Mouse (Mus musculus): ENCODE measurements around the gene Mob3b. TPM values are rescaled to one million over a fixed set of nuclear protein-coding genes. Genes with fewer than 3 reads are reported as not detected.

The Mob3b gene
- total RNA-seq, 2 experiments from 2014 or later: 2.8 to 4.0 TPM

GRCm38 (mm10) chr4:35086067-35086700 is 71.1 kb downstream of the Mob3b start:
- H3K27ac ChIP-seq: no peak overlapping the region
- intact Hi-C loops (cut with DNase I): no loop called here
- no peak for DNase-seq (ENCODE audit: extremely low spot score in 1 of 2, low spot score in 2 of 2)
- no peak overlapping the region for H3K4me3 ChIP-seq
- no peak for TF ChIP-seq CTCF (IDR thresholded peaks at IDR 0.05)

GRCm38 (mm10) chr4:35084060-35084459 is 73.2 kb downstream of the Mob3b start:
- DNase-seq (ENCODE audit: extremely low spot score in 1 of 2, low spot score in 2 of 2): no peak
- Histone ChIP-seq H3K27ac (no peak overlapping the region), H3K4me3 (no peak overlapping the region)
- no peak for TF ChIP-seq CTCF (IDR thresholded peaks at IDR 0.05)
- intact Hi-C loops (cut with DNase I): no loop called here

- Histone ChIP-seq H3K4me3 (no peak overlapping the region), H3K27ac (no peak overlapping the region)
- TF ChIP-seq CTCF (IDR thresholded peaks at IDR 0.05): no peak
- no peak for DNase-seq (ENCODE audit: extremely low spot score in 1 of 2, low spot score in 2 of 2)
- intact Hi-C loops (cut with DNase I): no loop called here
Measured at GRCm38 (mm10) chr4:35082476-35083114, 74.7 kb downstream of the Mob3b start.

- Histone ChIP-seq H3K4me3 (no peak overlapping the region), H3K27ac (no peak overlapping the region)
- no peak for DNase-seq (ENCODE audit: extremely low spot score in 1 of 2, low spot score in 2 of 2)
- intact Hi-C loops (cut with DNase I): no loop called here
- no peak for TF ChIP-seq CTCF (IDR thresholded peaks at IDR 0.05)
Measured at GRCm38 (mm10) chr4:35080285-35080684, 77.0 kb downstream of the Mob3b start.

GRCm38 (mm10) chr4:35068739-35069138 is 88.5 kb downstream of the Mob3b start:
- no peak for TF ChIP-seq CTCF (IDR thresholded peaks at IDR 0.05)
- no peak overlapping the region for H3K27ac ChIP-seq
- H3K4me3 ChIP-seq: no peak overlapping the region
- intact Hi-C loops (cut with DNase I): no loop called here
- DNase-seq (ENCODE audit: extremely low spot score in 1 of 2, low spot score in 2 of 2): no peak

GRCm38 (mm10) chr4:35066163-35066562 is 91.1 kb downstream of the Mob3b start:
- DNase-seq (ENCODE audit: extremely low spot score in 1 of 2, low spot score in 2 of 2): no peak
- intact Hi-C loops (cut with DNase I): no loop called here
- H3K27ac ChIP-seq: no peak overlapping the region
- TF ChIP-seq CTCF (IDR thresholded peaks at IDR 0.05): no peak
- no peak overlapping the region for H3K4me3 ChIP-seq

DNA sequence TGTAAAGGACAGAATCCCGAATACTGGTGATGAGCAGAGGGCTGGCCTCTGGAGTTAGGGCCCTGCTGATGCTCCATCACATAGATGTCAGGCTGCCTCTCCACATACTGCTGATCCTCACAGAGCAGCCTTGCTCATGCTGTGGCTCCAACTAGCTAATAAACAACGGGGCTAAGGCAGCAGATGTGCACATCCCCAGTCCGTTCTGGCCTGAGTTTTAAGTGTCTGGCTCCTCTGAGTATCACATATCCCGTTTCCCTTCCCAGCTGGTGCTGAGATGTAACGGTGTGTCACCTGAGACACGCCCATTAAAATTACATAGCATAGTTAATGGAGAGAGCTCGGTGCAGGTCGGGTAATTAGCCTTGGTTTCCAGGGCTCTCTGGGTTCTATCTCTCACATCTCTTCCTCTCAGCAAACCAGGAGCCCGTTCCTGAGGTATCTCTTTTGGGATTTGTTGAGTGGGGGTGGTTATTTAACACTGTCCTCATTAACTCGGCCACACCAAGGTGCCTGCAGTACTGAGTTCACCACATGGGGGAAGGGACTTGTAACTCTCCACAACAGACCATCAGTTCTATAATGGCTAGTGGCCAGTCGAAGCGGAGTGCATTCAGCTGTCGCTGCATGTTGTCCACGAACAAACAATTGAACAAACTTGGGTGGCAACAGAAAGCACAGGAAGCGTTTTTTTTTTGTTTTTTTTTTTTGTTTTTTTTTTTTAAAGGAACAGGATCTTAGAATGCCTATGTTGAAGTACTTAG is 92.0 kb downstream of the Mob3b start:
- intact Hi-C loops (cut with DNase I): no loop called here
- no peak overlapping the region for H3K4me3 ChIP-seq
- no peak overlapping the region for H3K27ac ChIP-seq
- no peak for DNase-seq (ENCODE audit: extremely low spot score in 1 of 2, low spot score in 2 of 2)
- peak; percentile 28 for TF ChIP-seq CTCF (IDR thresholded peaks at IDR 0.05)

DNA sequence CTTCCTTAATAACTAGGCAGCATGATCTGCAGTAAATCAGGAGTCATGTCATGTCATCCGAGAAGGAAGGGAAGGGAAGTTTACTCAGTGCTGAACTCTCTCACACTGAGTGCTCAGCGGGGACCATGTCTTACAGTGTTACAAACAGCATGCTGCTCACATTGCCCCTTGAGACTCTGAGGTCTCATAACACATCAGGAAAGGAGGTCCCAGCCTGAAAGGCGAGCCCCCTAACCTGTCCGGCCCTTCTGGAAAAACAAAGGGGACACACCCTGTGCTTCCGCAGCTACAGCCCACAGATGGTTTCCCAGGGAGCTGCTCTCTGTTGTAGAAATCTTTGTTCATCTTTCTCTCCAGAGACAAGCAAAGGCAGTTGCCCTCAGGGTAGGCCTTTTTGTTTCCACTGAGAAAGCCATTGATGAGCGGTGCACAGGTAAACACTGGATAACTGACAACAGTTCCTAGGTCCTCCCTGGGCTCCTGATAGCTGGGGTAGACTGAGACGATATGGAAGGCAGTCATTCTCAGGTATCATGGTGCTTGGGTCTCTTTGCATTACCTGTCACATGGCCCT is 94.1 kb downstream of the Mob3b start:
- TF ChIP-seq CTCF (IDR thresholded peaks at IDR 0.05): no peak
- no peak for DNase-seq (ENCODE audit: extremely low spot score in 1 of 2, low spot score in 2 of 2)
- H3K4me3 ChIP-seq: no peak overlapping the region
- intact Hi-C loops (cut with DNase I): no loop called here
- no peak overlapping the region for H3K27ac ChIP-seq

- Histone ChIP-seq H3K4me3 (no peak overlapping the region), H3K27ac (no peak overlapping the region)
- DNase-seq (ENCODE audit: extremely low spot score in 1 of 2, low spot score in 2 of 2): no peak
- intact Hi-C loops (cut with DNase I): no loop called here
- TF ChIP-seq CTCF (IDR thresholded peaks at IDR 0.05): no peak
Measured at GRCm38 (mm10) chr4:35060964-35061363, 96.3 kb downstream of the Mob3b start.

- Histone ChIP-seq H3K4me3 (no peak overlapping the region), H3K27ac (no peak overlapping the region)
- no peak for DNase-seq (ENCODE audit: extremely low spot score in 1 of 2, low spot score in 2 of 2)
- no peak for TF ChIP-seq CTCF (IDR thresholded peaks at IDR 0.05)
- intact Hi-C loops (cut with DNase I): no loop called here
Measured at GRCm38 (mm10) chr4:35060401-35060800, 96.9 kb downstream of the Mob3b start.

- Histone ChIP-seq H3K4me3 (no peak overlapping the region), H3K27ac (no peak overlapping the region)
- no peak for TF ChIP-seq CTCF (IDR thresholded peaks at IDR 0.05)
- no peak for DNase-seq (ENCODE audit: extremely low spot score in 1 of 2, low spot score in 2 of 2)
- intact Hi-C loops (cut with DNase I): no loop called here
Measured at GRCm38 (mm10) chr4:35054362-35054761, 102.9 kb downstream of the Mob3b start.
